Mouse (Mus musculus): ENCODE data around the gene Irak4. TPM values are rescaled to one million over a fixed set of nuclear protein-coding genes. Genes with fewer than 3 reads are reported as not detected.

Irak4 gene
- total RNA-seq, 2 experiments from 2014 or later, result 13.0 to 15.2 TPM

- no peak for DNase-seq
Measured at GRCm38 (mm10) chr15:94620909-94621308, 77.5 kb downstream of the Irak4 start.

GRCm38 (mm10) chr15:94628463-94628829 lies 85.0 kb downstream of the Irak4 start:
- DNase-seq, result no peak

GRCm38 (mm10) chr15:94628830-94629601 lies 85.6 kb downstream of the Irak4 start, which contains the start of gene Tmem117:
TSS of gene Tmem117 (plus strand) at chr15:94629232.
- peak; percentile 68 to 69 for DNase-seq

- no peak for DNase-seq
Measured at GRCm38 (mm10) chr15:94630553-94630952, 87.1 kb downstream of the Irak4 start.

Other genes with a start within 250 kb of the Irak4 start
- gene Adamts20, start 78.2 kb upstream of the Irak4 start, total RNA-seq (2021), result 1 to 10 TPM; 1.7 to 4.3 TPM
- gene Pus7l, start 96 bp upstream of the Irak4 start, total RNA-seq (2021), result 1 to 10 TPM; 4.2 to 4.5 TPM
- gene Twf1, start 46.2 kb downstream of the Irak4 start, total RNA-seq (2021), result 10 to 100 TPM; 92.6 to 95.1 TPM
- 1 to 10 TPM; 4.2 to 5.1 TPM for gene Tmem117, start 85.6 kb downstream of the Irak4 start, total RNA-seq (2021)